Mouse (Mus musculus) liver (tissue): ENCODE measurements around the gene Myo15.
"Not testable (repeated sequence)": the region's sequence is repeated elsewhere in the genome, so short reads cannot be mapped to it uniquely, and the experiment has no call there.

Experiments
- DNase-seq: peaks from one replicate; pipeline ENCODE4 v3.0.0-alpha.2; 2020; ENCODE audit warnings: mixed read lengths

The Myo15 gene

GRCm38 (mm10) chr11:60559342-60559741, 90.2 kb downstream of the Myo15 start:
- DNase-seq = peak; percentile 62

GRCm38 (mm10) chr11:60574006-60574405, 104.9 kb downstream of the Myo15 start:
- DNase-seq = not testable (repeated sequence)
